Mouse (Mus musculus): ENCODE measurements around the gene Shank2.

Gene Shank2

DNA sequence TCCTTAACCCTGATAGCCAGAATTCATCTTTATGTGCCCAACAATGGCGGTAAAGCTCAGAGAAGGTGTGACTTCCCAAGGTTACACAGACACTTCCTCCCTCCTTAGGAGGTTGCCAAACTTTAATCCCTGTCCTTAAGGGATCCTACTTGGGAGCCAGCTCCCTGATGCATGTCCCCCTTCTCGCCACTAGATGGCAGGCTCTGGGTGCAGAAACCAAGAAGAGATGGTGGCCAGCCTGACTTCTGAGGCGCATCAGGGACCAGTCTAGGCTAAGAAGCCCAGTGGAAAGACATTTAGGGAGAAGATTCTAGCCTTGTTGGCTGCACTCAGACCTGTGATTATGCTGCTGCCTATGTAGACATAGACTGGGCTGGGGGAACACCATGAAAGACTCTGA is 215.5 kb downstream of the Shank2 start:
- peak; percentile 46 for DNase-seq (ENCODE audit: inconsistent ontology term)

DNA sequence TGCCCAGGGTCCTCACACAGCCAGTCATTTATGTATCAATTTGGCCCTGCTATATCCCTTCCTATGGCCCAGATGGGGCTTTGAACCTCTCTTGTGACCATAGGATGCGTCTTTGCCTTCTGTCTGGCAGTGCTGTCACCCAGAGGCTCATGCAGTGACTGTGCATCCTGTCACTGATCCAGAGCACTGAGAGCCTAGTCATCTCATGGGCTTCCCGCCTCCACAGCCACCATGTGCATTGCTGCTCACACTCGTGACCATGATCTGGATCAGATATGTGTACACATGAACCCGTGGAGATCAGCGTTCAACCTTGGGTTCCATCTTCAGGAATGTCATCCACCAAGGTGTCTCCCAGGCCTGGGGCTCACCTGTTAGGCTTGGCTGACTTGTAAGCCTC is 227.0 kb downstream of the Shank2 start:
- no peak for DNase-seq (ENCODE audit: inconsistent ontology term)

GRCm38 (mm10) chr7:144229421-144229820 is 227.7 kb downstream of the Shank2 start:
- DNase-seq (ENCODE audit: inconsistent ontology term) = no peak

- no peak for DNase-seq (ENCODE audit: inconsistent ontology term)
Observed at GRCm38 (mm10) chr7:144232132-144232706, 230.5 kb downstream of the Shank2 start.

- no peak for DNase-seq (ENCODE audit: inconsistent ontology term)
Observed at GRCm38 (mm10) chr7:144233479-144233878, 231.8 kb downstream of the Shank2 start.

DNA sequence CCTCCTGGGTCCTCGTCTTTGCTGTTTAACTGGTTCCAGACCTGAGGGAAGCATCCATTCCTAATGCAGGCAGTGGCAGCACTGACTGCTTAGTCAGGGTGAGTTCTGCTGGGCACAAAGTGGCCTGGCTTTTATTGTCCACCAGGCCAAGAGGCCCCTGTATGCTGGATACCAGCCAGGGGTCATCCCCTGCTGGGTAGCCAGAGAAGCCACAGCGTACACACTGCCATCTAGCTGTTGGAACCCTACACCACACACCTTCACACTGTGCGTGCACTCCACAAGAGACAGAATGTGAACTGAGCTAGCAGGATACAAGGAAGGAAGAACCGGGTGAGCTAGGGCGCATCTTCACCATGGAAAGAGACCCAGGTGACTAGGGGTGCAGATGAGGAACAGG is 233.1 kb downstream of the Shank2 start:
- no peak for DNase-seq (ENCODE audit: inconsistent ontology term)

GRCm38 (mm10) chr7:144235523-144235922 is 233.8 kb downstream of the Shank2 start:
- no peak for DNase-seq (ENCODE audit: inconsistent ontology term)

GRCm38 (mm10) chr7:144236802-144237201 is 235.1 kb downstream of the Shank2 start:
- DNase-seq (ENCODE audit: inconsistent ontology term) = no peak

DNA sequence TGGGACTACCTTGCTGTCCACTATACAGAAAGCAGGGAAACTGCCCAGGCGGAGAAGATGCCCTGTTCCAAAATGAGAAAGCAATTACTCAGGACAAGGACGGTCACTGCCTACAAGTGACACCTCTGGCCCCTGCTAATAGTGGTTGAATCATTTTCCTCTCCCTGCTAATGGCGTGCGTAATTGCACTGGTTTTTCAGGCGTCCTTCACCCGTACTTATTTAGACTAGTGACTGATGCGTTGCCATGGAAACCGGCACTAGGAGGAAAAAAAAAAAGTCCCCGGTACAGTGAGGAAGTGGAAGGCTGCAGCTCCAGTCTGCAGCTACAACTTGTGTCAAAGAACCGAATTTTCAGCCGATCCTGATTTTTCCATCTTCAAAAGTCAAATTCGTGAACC is 236.7 kb downstream of the Shank2 start:
- DNase-seq (ENCODE audit: inconsistent ontology term) = peak; percentile 67

- DNase-seq (ENCODE audit: inconsistent ontology term) = no peak
Observed at GRCm38 (mm10) chr7:144238992-144239391, 237.3 kb downstream of the Shank2 start.

DNA sequence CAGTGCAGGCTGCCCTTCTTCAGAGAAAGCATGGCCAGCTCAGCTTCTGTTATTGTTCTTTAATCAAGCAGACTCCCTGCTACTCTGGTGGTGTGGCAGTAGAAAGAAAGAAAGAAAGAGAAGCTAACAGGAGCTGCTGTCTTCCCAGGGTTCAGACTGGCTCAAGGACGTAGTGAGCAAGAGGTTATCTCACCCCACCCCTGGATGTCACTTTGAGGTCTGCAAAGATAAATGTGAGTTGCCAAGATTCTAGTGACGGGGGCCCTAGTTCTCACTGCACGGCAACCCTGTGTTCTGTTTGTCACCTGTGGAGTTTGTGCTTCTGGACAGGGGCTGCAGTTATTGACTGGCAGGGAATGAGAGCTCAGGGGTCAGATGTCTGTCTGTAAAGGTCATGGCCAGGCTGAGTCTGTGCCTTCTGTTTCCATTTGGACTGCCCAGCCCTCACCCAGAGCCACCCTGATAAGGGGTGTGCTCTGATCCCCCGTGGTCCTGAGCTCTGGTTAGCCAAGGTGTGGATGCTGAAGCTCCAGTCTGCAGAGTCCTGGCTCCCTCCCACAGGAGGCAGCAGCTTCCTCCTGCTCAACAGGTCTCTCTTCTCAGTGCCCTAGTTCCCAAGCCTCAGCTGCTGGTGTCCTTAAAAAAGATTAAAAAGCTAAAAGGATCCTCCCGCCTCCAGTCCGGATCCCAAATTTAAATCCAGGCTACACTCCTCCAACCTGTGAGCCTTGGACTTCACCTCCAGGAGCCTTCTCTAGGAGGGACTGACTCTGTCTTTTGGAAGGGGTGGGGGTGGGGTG is 238.0 kb downstream of the Shank2 start:
- DNase-seq (ENCODE audit: inconsistent ontology term) = no peak

- DNase-seq (ENCODE audit: inconsistent ontology term) = no peak
Observed at GRCm38 (mm10) chr7:144240736-144241343, 239.1 kb downstream of the Shank2 start.

DNA sequence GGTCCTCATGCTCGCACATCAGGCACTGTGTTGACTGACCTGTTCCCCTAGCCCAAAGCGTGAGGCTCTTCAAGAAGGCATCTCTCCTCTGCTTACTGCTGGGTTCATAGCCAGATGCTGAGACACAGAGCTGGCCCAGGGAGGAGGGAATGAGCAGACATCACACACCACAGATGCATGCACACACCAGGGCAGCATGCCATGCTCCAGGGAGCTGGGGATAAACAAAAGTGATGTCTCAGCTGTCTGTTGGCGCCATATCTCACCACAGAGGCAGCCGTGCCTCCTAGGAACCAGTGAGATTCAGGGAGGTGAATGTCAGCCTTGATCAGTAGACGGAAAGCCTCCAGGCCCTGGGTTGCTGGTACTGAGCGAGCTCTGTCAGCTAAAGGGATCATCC is 242.5 kb downstream of the Shank2 start:
- DNase-seq (ENCODE audit: inconsistent ontology term) = no peak

DNA sequence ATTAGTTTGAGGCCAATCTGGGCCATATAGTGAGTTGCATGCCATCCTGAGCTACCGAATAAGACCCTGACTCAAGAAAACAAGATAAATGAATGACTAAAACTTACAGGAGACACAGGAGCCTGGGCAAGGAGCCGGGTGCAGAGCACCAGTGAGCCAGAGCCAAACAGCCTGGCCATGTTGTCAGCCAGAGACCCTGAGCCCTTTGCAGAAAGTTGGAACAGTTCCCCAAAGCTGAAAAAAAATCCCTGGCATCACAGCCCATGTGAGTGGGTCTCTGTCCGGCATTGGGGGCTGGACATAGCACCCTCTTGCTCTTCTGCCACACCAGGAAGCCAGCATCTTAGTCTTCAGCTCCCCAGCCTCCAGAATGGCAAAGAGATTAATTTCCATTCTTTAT is 244.5 kb downstream of the Shank2 start:
- DNase-seq (ENCODE audit: inconsistent ontology term) = no peak

DNA sequence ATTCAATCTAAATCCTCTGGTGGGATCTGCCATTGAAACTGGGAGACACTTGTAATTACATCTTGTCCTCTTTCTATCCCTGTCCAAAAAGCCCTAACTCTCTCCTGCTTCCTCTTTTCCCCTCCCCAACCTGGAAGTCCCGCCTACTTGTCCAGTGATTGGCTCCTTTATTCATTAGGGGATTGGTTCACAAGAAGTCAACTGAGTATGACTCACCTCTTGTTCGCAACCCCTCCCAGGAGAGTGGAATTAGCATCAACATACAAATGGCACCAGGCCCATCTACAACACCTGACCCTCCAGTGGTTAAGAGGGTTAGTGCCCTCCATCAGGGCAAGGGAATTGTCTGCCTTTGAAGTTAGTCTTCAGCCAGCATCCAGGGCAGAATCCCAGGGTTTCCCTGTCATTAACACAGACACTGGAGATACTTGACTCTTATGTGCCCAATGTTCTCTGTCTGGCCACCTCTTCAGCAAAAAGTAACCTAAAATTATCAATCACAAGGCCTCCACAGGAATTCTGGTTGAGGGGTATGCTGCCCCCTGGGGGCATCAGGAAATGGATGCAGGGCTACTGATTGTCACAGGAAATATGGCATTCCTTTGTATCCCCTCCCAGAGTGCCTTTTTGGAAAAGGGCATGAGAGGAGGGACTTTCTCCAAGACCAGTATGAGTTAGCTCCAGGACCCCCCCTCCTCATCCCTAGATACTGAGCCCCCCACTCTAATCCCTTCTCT is 247.1 kb downstream of the Shank2 start:
- DNase-seq (ENCODE audit: inconsistent ontology term) = no peak

GRCm38 (mm10) chr7:144250791-144251190 is 249.1 kb downstream of the Shank2 start:
- DNase-seq (ENCODE audit: inconsistent ontology term) = no peak

DNA sequence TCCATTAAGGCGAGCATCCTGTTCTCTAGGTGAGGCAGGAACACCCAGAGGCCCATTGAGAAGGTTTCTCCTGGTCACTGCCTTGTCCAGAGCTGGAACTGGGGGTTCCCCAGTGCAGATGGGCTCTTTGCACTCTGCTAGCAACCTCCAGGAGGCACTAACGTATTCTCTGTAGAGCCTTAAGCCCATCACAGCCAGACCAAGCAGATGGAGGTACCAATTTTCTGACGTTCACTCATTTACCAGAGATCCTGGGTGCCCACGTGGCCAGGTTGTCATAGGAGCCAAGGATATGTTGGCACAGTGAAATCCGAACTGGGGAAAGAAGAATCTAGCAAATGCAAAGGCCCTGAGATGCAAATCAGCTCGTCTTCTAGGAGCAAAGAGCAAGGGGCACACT is 249.5 kb downstream of the Shank2 start:
- no peak for DNase-seq (ENCODE audit: inconsistent ontology term)

DNA sequence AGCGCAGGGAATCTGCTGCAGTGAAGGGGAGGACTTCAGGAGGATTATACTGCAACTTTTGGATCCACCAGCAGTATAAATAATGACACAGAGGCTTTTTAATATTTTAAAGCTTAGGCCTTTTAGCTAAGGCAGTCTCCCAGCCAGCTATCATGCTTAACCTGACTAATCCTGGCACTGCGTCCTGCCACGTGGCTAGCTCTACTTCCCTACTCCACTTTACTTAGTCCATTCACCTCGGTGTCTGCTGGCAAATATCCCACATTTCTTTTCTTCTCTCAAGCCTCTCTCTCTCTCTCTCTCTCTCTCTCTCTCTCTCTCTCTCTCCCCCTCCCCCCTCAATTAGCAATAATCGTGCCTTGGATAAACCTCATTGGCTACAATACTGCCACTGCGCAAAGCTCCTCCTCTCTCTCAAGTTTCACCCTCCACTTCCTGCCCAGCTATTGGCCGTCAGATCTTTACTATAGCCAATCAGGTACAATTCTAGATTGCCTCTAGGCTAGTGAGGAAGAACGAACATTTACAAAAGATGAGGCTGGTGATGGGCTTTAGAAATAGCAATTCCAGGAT is 253.0 kb downstream of the Shank2 start:
- no peak for DNase-seq (ENCODE audit: inconsistent ontology term)

DNA sequence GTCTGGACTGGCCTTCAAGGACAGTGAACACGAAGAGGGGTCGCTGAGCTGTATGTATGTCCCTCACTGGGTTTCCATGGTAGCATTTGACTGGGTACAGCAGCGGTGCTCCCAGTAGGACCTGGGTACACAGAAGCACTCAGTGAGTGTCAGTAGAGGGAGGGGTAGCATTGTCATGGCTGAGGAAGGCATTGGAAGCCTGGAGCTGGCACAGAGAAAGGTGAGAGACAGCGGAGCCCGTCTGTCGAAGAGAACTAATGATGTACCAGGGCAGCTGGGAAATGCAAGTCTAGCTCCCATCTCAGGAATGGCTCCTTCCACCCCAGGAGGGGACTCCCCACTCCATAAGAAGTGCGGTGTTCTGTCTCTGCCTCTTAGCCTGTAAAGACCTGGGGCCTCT is 256.1 kb downstream of the Shank2 start:
- DNase-seq (ENCODE audit: inconsistent ontology term) = no peak

DNA sequence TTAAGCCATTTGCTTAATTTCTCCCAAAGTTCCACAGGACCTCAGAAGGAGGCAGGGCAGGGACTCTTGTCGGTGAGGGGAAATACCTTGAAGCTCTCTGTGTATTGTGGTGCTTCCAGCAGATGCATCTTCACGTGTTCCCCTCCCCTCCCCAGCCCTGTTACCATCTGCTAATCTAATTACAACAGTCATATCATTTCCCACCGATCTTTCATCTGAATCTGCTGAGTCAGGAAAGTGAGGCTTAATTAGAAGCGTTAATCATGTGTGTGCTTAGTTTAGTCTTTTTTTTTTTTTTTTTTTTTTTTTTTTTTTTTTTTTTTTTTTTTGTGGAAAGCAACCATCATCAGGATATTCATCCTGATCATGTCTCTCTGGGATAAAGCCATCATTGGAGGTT is 256.6 kb downstream of the Shank2 start:
- no peak for DNase-seq (ENCODE audit: inconsistent ontology term)

DNA sequence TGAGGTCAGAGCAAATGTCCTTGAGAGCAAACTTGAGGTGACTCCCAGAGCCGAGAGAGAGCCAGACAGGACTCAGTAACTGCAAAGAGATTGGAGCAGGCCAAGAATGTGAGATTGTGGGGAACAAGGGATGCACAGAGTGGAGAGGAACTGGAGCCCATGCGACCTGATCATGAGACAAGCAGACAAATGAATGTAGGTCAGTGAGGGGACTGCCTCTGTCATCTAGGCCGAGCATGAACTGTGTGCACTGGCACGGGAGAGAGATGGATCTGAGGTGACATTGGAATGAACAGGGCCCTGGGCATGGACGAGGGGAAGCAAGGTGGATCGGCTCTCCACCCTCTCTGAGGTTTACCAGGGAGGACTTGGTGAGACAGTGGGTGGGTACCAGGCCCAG is 260.9 kb downstream of the Shank2 start:
- DNase-seq (ENCODE audit: inconsistent ontology term) = peak; percentile 72

- DNase-seq (ENCODE audit: inconsistent ontology term) = no peak
Observed at GRCm38 (mm10) chr7:144266745-144267144, 265.0 kb downstream of the Shank2 start.
